Mouse (Mus musculus) C2C12 (cell line): ENCODE results near the gene Otulin. TPM values are rescaled to one million over a fixed set of nuclear protein-coding genes. Genes with fewer than 3 reads are reported as not detected.

Experiments used
- H3K27me3 ChIP-seq: one replicate; pipeline ENCODE4 v1.6.1; 2011; ENCODE audit not compliant: control insufficient read depth, insufficient read depth, insufficient read length
- H3K36me3 ChIP-seq: one replicate; pipeline ENCODE4 v1.6.1; 2011; ENCODE audit not compliant: control insufficient read depth, insufficient read depth
- H3K4me3 ChIP-seq: one replicate; pipeline ENCODE4 v1.5.1; 2011; ENCODE audit warnings: mild to moderate bottlenecking, control low read depth; ENCODE audit not compliant: poor library complexity, insufficient read depth, severe bottlenecking
- H3K79me2 ChIP-seq: one replicate; pipeline ENCODE4 v1.6.1; 2011; ENCODE audit not compliant: control insufficient read depth, insufficient read depth
- H3K79me3 ChIP-seq: one replicate; pipeline ENCODE4 v1.6.1; 2011; ENCODE audit warnings: low read depth, control low read depth
- H3ac ChIP-seq: one replicate; pipeline ENCODE3; 2011; ENCODE audit warnings: low read depth; ENCODE audit not compliant: control insufficient read depth, insufficient read length
- CEBPB ChIP-seq: IDR thresholded peaks from one replicate; pipeline ENCODE4 v1.6.1; 2011; ENCODE audit warnings: low read depth, mild to moderate bottlenecking, control low read depth, moderate library complexity
- CTCF ChIP-seq: IDR thresholded peaks from one replicate; pipeline ENCODE4 v1.5.1; 2011; ENCODE audit not compliant: control insufficient read depth, insufficient read depth, insufficient read length
- FOSL1 ChIP-seq: IDR thresholded peaks from one replicate; pipeline ENCODE4 v1.8.0; 2011; ENCODE audit warnings: mild to moderate bottlenecking, low read length; ENCODE audit not compliant: poor library complexity, insufficient read depth, severe bottlenecking
- MAX ChIP-seq: IDR thresholded peaks from one replicate; pipeline ENCODE4 v1.6.1; 2011; ENCODE audit warnings: mild to moderate bottlenecking, control low read depth
- MYOD1 ChIP-seq: IDR thresholded peaks from one replicate; pipeline ENCODE4 v1.6.1; 2011; ENCODE audit warnings: low read depth; ENCODE audit not compliant: control insufficient read depth, insufficient read length
- MYOG ChIP-seq: IDR thresholded peaks from one replicate; pipeline ENCODE4 v1.6.1; 2011; ENCODE audit not compliant: control insufficient read depth, insufficient read length; ENCODE audit errors: extremely low read depth
- USF1 ChIP-seq: IDR thresholded peaks from one replicate; pipeline ENCODE4 v1.6.1; 2011; ENCODE audit warnings: low read depth, mild to moderate bottlenecking, control low read depth, moderate library complexity
- polyA plus RNA-seq: library from polyadenylated mRNA; unstranded; fragments of >200 nt; fragmentation: generic; extraction: Trizol; gene quantifications from one replicate; pipeline ENCODE4 v1.2.1, GENCODE M21; 2012; ENCODE audit warnings: missing spikeins

The Otulin gene
- polyA plus RNA-seq, 1 experiment, result 48.8 TPM

DNA sequence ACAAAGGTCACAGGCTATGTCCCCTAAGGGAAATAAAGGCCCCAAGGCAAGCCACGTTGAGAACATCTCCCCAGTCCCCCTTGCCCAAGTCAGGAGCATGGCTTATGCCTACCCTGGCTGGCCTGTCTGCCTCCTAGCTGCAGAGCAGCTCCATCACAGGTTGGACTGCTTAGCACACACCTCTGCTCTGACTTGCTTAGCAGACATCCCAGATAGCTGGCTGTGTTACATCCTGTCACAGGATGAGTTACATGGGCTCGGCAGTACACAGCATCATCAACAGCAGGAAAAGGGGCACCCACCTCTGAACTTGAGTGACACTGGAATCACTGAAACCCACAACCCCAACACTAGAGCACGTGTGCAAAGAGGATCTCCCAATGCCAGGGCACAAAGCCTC lies 25.2 kb downstream of the Otulin start:
- H3K27me3 ChIP-seq, result no peaks in the 10 kb centered on the region
- peaks cover 93% of the 10 kb centered on the region for H3K36me3 ChIP-seq
- no peak overlapping the region for H3K4me3 ChIP-seq
- no peak overlapping the region for H3ac ChIP-seq
- H3K79me2 ChIP-seq, result peaks cover 13% of the 10 kb centered on the region
- TF ChIP-seq CEBPB, result no peak
- TF ChIP-seq CTCF, result no peak
- no peak for TF ChIP-seq MYOG
- no peak for TF ChIP-seq USF1
- TF ChIP-seq MYOD1, result no peak
- no peak for TF ChIP-seq MAX
- TF ChIP-seq FOSL1, result no peak
- no peaks in the 10 kb centered on the region for H3K79me3 ChIP-seq

DNA sequence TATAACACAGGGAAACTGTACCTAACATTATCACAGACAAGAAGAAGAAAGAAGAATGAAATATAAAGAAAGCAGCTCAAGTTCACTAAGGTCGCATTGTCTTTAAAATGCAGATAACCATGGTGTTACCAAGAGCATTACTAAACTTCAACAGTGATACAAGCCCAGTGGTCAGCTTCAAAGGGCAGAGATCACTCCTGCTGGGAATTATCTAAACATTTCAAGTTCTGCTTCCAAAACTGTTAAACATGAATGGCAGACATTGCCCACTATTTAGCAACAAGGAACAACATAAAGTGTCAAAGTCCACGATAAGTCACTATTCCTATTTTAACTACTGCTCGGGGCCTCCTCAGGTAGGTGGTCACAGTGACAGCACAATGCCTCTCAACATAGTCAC lies 25.9 kb downstream of the Otulin start:
- TF ChIP-seq CEBPB (no peak), MYOG (no peak)
- H3ac ChIP-seq, result no peak overlapping the region
- H3K79me3 ChIP-seq, result no peaks in the 10 kb centered on the region
- no peak overlapping the region for H3K4me3 ChIP-seq
- H3K27me3 ChIP-seq, result no peaks in the 10 kb centered on the region
- peaks cover 93% of the 10 kb centered on the region for H3K36me3 ChIP-seq
- peaks cover 13% of the 10 kb centered on the region for H3K79me2 ChIP-seq

DNA sequence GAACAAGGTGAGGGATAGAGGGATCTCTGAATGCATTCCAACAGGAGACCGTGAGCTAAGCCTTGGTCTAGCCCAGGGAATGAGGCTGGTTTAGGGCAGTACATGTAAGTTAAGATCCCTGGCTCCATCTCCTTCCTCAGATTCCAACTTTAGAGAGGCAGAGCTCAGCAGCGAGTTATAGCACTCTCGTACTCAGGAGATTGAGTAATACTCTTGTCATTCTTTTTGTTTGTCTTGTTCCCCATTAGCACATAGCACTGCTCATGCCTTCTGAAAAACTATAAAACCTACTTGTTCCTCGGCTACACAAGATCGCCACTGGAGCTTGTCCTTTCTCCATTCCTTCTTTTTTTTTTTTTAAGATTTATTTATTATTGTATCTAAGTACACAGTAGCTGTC lies 30.0 kb downstream of the Otulin start:
- TF ChIP-seq CEBPB (no peak), FOSL1 (no peak), CTCF (no peak), MYOG (no peak), MAX (no peak), USF1 (no peak), MYOD1 (no peak)
- H3K27me3 ChIP-seq, result no peaks in the 10 kb centered on the region
- H3K4me3 ChIP-seq, result no peak overlapping the region
- peaks cover 92% of the 10 kb centered on the region for H3K36me3 ChIP-seq
- peaks cover 30% of the 10 kb centered on the region for H3K79me2 ChIP-seq
- H3K79me3 ChIP-seq, result peaks cover 2% of the 10 kb centered on the region
- H3ac ChIP-seq, result no peak overlapping the region

DNA sequence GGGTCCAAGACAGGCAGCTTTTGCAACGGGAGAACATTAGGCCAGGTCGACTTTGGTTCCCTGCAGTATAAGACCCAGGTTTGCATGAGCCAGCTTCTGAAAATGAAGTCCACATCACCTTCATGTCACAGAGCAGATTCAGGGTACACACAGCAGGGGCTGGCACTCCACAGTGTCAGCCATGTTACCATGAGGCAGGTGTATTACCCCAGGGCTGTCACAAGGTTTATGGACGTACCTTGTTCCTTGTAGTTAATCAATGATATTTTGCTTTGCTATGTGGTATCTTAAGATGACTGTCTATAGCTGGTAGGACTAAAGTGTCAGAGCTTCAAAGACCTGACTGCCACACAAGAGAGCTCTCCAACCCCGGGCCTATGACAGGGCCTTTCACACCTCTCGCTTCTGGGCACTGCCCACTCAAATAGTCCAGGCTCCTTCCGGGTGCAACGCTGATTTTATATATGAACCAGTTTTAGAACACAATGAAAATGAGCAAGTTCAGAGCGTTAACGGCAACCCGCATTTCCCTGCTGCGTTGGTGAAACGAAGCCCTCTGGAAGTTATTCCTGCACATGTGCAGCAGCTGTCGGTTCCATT lies 31.6 kb downstream of the Otulin start:
- Histone ChIP-seq H3K79me3 (peaks cover 2% of the 10 kb centered on the region), H3K4me3 (no peak overlapping the region), H3ac (no peak overlapping the region), H3K79me2 (peaks cover 28% of the 10 kb centered on the region), H3K27me3 (no peaks in the 10 kb centered on the region), H3K36me3 (peaks cover 93% of the 10 kb centered on the region)
- no peak for TF ChIP-seq MYOG
- no peak for TF ChIP-seq USF1
- no peak for TF ChIP-seq MAX
- no peak for TF ChIP-seq FOSL1
- no peak for TF ChIP-seq MYOD1
- TF ChIP-seq CEBPB, result no peak
- no peak for TF ChIP-seq CTCF

DNA sequence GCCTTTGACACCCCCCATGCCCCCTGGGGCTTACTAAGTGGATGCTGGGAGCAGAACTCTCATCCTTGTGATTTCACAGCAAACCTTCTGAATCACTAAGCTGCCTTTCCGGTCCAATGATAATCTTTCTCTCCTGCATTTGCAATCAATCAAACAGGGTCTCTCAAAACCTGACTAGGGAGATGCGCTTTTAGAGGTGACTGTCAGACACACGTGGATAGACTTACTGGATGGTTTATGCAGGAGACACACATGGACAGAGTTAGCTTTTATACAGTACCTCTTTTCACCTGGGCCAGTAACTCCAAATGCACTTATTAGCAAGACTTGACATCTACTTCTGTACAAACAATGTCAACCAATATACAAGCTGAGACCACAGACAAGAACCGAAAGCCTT lies 33.0 kb downstream of the Otulin start:
- Histone ChIP-seq H3K4me3 (no peak overlapping the region), H3K27me3 (no peaks in the 10 kb centered on the region), H3K79me2 (peaks cover 25% of the 10 kb centered on the region), H3K36me3 (peaks cover 93% of the 10 kb centered on the region), H3K79me3 (peaks cover 2% of the 10 kb centered on the region), H3ac (no peak overlapping the region)
- TF ChIP-seq MYOG (no peak), MYOD1 (no peak), FOSL1 (no peak), CEBPB (no peak), MAX (no peak), USF1 (no peak)

DNA sequence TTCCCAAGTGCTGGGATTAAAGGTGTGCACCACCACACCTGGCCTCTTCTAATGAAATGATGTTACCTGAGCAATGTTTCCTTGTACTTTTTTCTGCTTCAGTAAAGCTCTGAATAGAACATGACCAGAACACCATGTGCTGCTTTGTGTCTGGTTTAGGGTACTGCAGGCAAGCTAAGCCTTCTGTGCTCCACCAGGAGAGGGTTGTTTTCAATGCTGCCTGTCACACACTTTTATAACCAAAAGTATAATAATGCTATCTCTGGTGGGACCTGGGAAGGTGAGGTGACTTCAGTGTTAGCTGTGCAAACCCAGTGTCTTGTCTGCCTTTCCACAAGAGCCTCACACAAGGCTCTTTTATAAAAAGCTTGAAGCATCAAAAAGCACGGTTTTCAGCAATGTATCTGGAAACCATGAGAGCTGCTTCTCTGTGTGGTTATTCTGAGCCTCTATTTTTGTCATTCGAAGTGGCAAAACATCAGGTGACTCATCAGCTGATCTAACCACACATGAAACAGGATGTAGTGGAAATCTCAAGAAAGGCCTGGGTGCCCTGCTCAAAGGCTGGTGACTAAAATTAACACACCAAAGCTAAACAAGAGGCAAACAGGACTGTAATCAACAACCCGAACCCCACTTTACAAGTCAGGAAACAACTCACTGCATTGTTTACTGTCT lies 33.9 kb downstream of the Otulin start:
- H3K36me3 ChIP-seq, result peaks cover 97% of the 10 kb centered on the region

More for the DNA sequence above, 33.9 kb downstream of the Otulin start:
- Histone ChIP-seq H3K79me2 (peaks cover 19% of the 10 kb centered on the region), H3K27me3 (no peaks in the 10 kb centered on the region), H3K4me3 (no peak overlapping the region), H3K79me3 (peaks cover 2% of the 10 kb centered on the region), H3ac (no peak overlapping the region)
- TF ChIP-seq CEBPB (no peak), USF1 (peak; percentile 92)
